Comparison of ENCODE assay signal across 9 mouse cellular contexts in the genomic region with DNA sequence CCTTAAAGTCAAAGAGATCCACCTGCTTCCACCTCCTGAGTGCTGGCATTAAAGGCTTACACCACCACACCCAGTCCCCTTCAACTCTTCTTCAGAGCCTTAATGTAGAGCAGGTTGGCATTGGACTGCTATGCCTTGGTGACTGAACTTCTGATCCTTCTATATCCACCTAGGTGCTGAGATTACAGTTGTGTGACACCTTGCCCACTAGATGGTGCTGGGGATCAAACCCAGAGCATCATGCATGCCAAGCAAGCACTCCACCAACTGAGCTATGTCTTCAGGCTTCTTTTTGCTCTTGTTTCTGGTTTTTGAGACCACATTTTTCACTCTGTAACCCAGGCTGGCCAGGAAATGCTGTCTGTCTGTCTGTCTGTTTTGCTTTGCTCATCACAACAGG. TPM values are rescaled to one million over a fixed set of nuclear protein-coding genes. Genes with fewer than 3 reads are reported as not detected.
DNase-seq lines count a peak whose midpoint lies in the region; ATAC-seq and TF ChIP-seq lines count a peak whose summit lies in the region.
"Had no signal": no experiment of that assay in that cellular context is flagged by ENCODE, and none has a peak within 500 bp of the region (broad histone marks: within the 10 kb centered on the region; RNA-seq: fewer than 3 reads in every experiment).

No protein-coding gene starts in this region.

- no peak overlapping the region for H3K27ac ChIP-seq in forebrain, embryonic 14.5 days (ENCODE audit: low read depth, low read length)
- no peak overlapping the region for H3K27ac ChIP-seq in forebrain, embryonic 12.5 days
- H3K27ac ChIP-seq in liver, embryonic 14.5 days: no peak overlapping the region
- no peak overlapping the region for H3K27ac ChIP-seq in midbrain, embryonic 11.5 days (ENCODE audit: low read depth, low read length)

- H3K9ac ChIP-seq in forebrain, embryonic 14.5 days (ENCODE audit: low read length): no peak overlapping the region
- H3K9ac ChIP-seq in forebrain, embryonic 12.5 days: no peak overlapping the region
- no peak overlapping the region for H3K9ac ChIP-seq in liver, embryonic 14.5 days (replicated peaks)
- H3K9ac ChIP-seq in midbrain, embryonic 11.5 days (ENCODE audit: low read length): no peak overlapping the region

- H3K4me1 ChIP-seq in forebrain, embryonic 14.5 days (ENCODE audit: control insufficient read depth, insufficient read depth, low read length): 0 out of 2 replicates have a peak, but pooled peaks cover 12% of the 10 kb centered on the region
- H3K4me1 ChIP-seq in forebrain, embryonic 12.5 days: peaks cover 21% of the 10 kb centered on the region
- H3K4me1 ChIP-seq in liver, embryonic 14.5 days (replicated peaks; ENCODE audit: control insufficient read depth in 2 of 2, insufficient read depth in 2 of 2, low read length in 1 of 2): peaks cover 3 to 9% of the 10 kb centered on the region in 2 experiments; a peak in 3 of 4 replicates
- peaks cover 7% of the 10 kb centered on the region for H3K4me1 ChIP-seq in midbrain, embryonic 11.5 days (ENCODE audit: control insufficient read depth, insufficient read depth, low read length)

- H3K36me3 ChIP-seq in forebrain, embryonic 14.5 days (ENCODE audit: control insufficient read depth, insufficient read depth, low read length): peaks cover 61% of the 10 kb centered on the region
- H3K36me3 ChIP-seq in forebrain, embryonic 12.5 days (replicated peaks): peaks cover 50% of the 10 kb centered on the region
- peaks cover 44% of the 10 kb centered on the region for H3K36me3 ChIP-seq in liver, embryonic 14.5 days (replicated peaks; ENCODE audit: control insufficient read depth, insufficient read depth, low read depth)
- H3K36me3 ChIP-seq in midbrain, embryonic 11.5 days (ENCODE audit: control insufficient read depth, insufficient read depth, low read length): peaks cover 17% of the 10 kb centered on the region

- H3K4me2 ChIP-seq in forebrain, embryonic 14.5 days (ENCODE audit: low read length): no peak overlapping the region
- no peak overlapping the region for H3K4me2 ChIP-seq in forebrain, embryonic 12.5 days
- H3K4me2 ChIP-seq in liver, embryonic 14.5 days (ENCODE audit: low read depth): no peak overlapping the region
- H3K4me2 ChIP-seq in midbrain, embryonic 11.5 days: no peak overlapping the region

- DNase-seq in forebrain, embryonic 14.5 days (ENCODE audit: low spot score): peak; percentile 23
- DNase-seq in liver, embryonic 14.5 days (ENCODE audit: low read depth in 3 of 3, low spot score in 3 of 3): peak in 1 of 3 experiments; percentile 29
- DNase-seq in liver: no peak
- DNase-seq in cerebellum, postnatal 25 days: peak; percentile 18 to 34
- DNase-seq in urinary bladder, postnatal 4 days (ENCODE audit: low spot score in 2 of 2): no peak
- DNase-seq in midbrain, embryonic 11.5 days (ENCODE audit: low spot score, missing footprints): no peak

- ATAC-seq in forebrain, embryonic 14.5 days: no peak
- ATAC-seq in forebrain, embryonic 12.5 days (ENCODE audit: low FRiP score): no peak
- no peak for ATAC-seq in liver, embryonic 14.5 days (ENCODE audit: insufficient read depth)
- ATAC-seq in megakaryocyte, adult 5-6 weeks (ENCODE audit: poor library complexity, severe bottlenecking): peak; percentile 23; the same call in 1 of the 2 replicates
- no peak for ATAC-seq in midbrain, embryonic 11.5 days (ENCODE audit: low FRiP score)

- H3K27me3 ChIP-seq in forebrain, embryonic 14.5 days (replicated peaks; ENCODE audit: control insufficient read depth, insufficient read depth, low read length): no peaks in the 10 kb centered on the region
- no peaks in the 10 kb centered on the region for H3K27me3 ChIP-seq in forebrain, embryonic 12.5 days
- no peaks in the 10 kb centered on the region for H3K27me3 ChIP-seq in liver, embryonic 14.5 days (ENCODE audit: control insufficient read depth, insufficient read depth, low read length)
- no peaks in the 10 kb centered on the region for H3K27me3 ChIP-seq in midbrain, embryonic 11.5 days (ENCODE audit: control insufficient read depth, insufficient read depth, low read length)

- no peak for TF ChIP-seq EP300 in liver, embryonic 14.5 days (IDR thresholded peaks at IDR 0.05; ENCODE audit: low read depth)

- peak; percentile 70 for TF ChIP-seq CTCF in liver, embryonic 14.5 days (IDR thresholded peaks at IDR 0.05; ENCODE audit: low read depth)

- no peak overlapping the region for H3K4me3 ChIP-seq in forebrain, embryonic 14.5 days (ENCODE audit: low read depth, low read length)
- no peak overlapping the region for H3K4me3 ChIP-seq in forebrain, embryonic 12.5 days (replicated peaks)
- no peak overlapping the region for H3K4me3 ChIP-seq in liver, embryonic 14.5 days (ENCODE audit: insufficient read depth in 1 of 2, low read depth in 2 of 2, low read length in 2 of 2)
- no peak overlapping the region for H3K4me3 ChIP-seq in midbrain, embryonic 11.5 days (ENCODE audit: low read depth, low read length)
- H3K4me3 ChIP-seq: myocyte had no signal

- no peaks in the 10 kb centered on the region for H3K9me3 ChIP-seq in forebrain, embryonic 14.5 days (replicated peaks; ENCODE audit: control insufficient read depth, low read length)
- no peaks in the 10 kb centered on the region for H3K9me3 ChIP-seq in forebrain, embryonic 12.5 days
- H3K9me3 ChIP-seq in liver, embryonic 14.5 days (ENCODE audit: control insufficient read depth, low read length): no peaks in the 10 kb centered on the region
- H3K9me3 ChIP-seq in midbrain, embryonic 11.5 days (ENCODE audit: control insufficient read depth, low read length): no peaks in the 10 kb centered on the region

RNA-seq across cellular contexts. Expression of gene Zfp655, which starts 3.1 kb away (rescaled TPM):
- polyA plus RNA-seq in forebrain, embryonic 14.5 days (2014; fragmentation: Nextera tagmentation; extraction: Ambion mirVana): 42.8 and 45.7 TPM in 2 replicates
- polyA plus RNA-seq in forebrain, embryonic 12.5 days (2016; fragmentation: Nextera tagmentation; extraction: Ambion mirVana): 37.4 and 38.0 TPM in 2 replicates
- polyA plus RNA-seq in liver, embryonic 14.5 days (2012; rRNA removed): 6.6 and 8.3 TPM in 2 replicates
- polyA plus RNA-seq in liver, embryonic 14.5 days (2014; fragmentation: Nextera tagmentation; extraction: Ambion mirVana): 18.7 and 21.0 TPM in 2 replicates
- 31.1 and 36.1 TPM in 2 replicates for total RNA-seq in megakaryocyte, adult 5-6 weeks (2015)
- total RNA-seq in megakaryocyte, adult 5-6 weeks (2017): 23.4 and 27.2 TPM in 2 replicates
- polyA plus RNA-seq in midbrain, embryonic 11.5 days (2014; fragmentation: Nextera tagmentation; extraction: Ambion mirVana): 43.2 and 48.9 TPM in 2 replicates

RNA-seq across cellular contexts. Expression of gene Zkscan5, which starts 30.3 kb away (rescaled TPM):
- 17.7 and 17.8 TPM in 2 replicates for polyA plus RNA-seq in forebrain, embryonic 14.5 days (2014; fragmentation: Nextera tagmentation; extraction: Ambion mirVana)
- 19.6 and 21.4 TPM in 2 replicates for polyA plus RNA-seq in forebrain, embryonic 12.5 days (2016; fragmentation: Nextera tagmentation; extraction: Ambion mirVana)
- 1.8 and 2.1 TPM in 2 replicates for polyA plus RNA-seq in liver, embryonic 14.5 days (2012; rRNA removed)
- polyA plus RNA-seq in liver, embryonic 14.5 days (2014; fragmentation: Nextera tagmentation; extraction: Ambion mirVana): 2.9 and 3.2 TPM in 2 replicates
- total RNA-seq in megakaryocyte, adult 5-6 weeks (2015): 2.6 and 2.7 TPM in 2 replicates
- total RNA-seq in megakaryocyte, adult 5-6 weeks (2017): 4.6 and 5.4 TPM in 2 replicates
- 20.4 and 20.6 TPM in 2 replicates for polyA plus RNA-seq in midbrain, embryonic 11.5 days (2014; fragmentation: Nextera tagmentation; extraction: Ambion mirVana)

RNA-seq across cellular contexts. Expression of gene Zkscan14, which starts 33.0 kb away (rescaled TPM):
- 14.9 and 16.4 TPM in 2 replicates for polyA plus RNA-seq in forebrain, embryonic 14.5 days (2014; fragmentation: Nextera tagmentation; extraction: Ambion mirVana)
- 8.0 and 9.0 TPM in 2 replicates for polyA plus RNA-seq in forebrain, embryonic 12.5 days (2016; fragmentation: Nextera tagmentation; extraction: Ambion mirVana)
- polyA plus RNA-seq in liver, embryonic 14.5 days (2012; rRNA removed): 1.7 and 2.2 TPM in 2 replicates
- 4.3 and 5.4 TPM in 2 replicates for polyA plus RNA-seq in liver, embryonic 14.5 days (2014; fragmentation: Nextera tagmentation; extraction: Ambion mirVana)
- 6.2 and 6.4 TPM in 2 replicates for total RNA-seq in megakaryocyte, adult 5-6 weeks (2015)
- 30.8 and 31.7 TPM in 2 replicates for total RNA-seq in megakaryocyte, adult 5-6 weeks (2017)
- 8.8 and 9.6 TPM in 2 replicates for polyA plus RNA-seq in midbrain, embryonic 11.5 days (2014; fragmentation: Nextera tagmentation; extraction: Ambion mirVana)

RNA-seq across cellular contexts. Expression of gene Atp5j2, which starts 42.8 kb away (rescaled TPM):
- 513 and 604 TPM in 2 replicates for polyA plus RNA-seq in forebrain, embryonic 14.5 days (2014; fragmentation: Nextera tagmentation; extraction: Ambion mirVana)
- polyA plus RNA-seq in forebrain, embryonic 12.5 days (2016; fragmentation: Nextera tagmentation; extraction: Ambion mirVana): 523 and 541 TPM in 2 replicates
- 111 and 190 TPM in 2 replicates for polyA plus RNA-seq in liver, embryonic 14.5 days (2012; rRNA removed)
- polyA plus RNA-seq in liver, embryonic 14.5 days (2014; fragmentation: Nextera tagmentation; extraction: Ambion mirVana): 454 and 472 TPM in 2 replicates
- 310 and 322 TPM in 2 replicates for total RNA-seq in megakaryocyte, adult 5-6 weeks (2015)
- total RNA-seq in megakaryocyte, adult 5-6 weeks (2017): 103 and 107 TPM in 2 replicates
- 487 and 540 TPM in 2 replicates for polyA plus RNA-seq in midbrain, embryonic 11.5 days (2014; fragmentation: Nextera tagmentation; extraction: Ambion mirVana)

RNA-seq across cellular contexts. Expression of gene Zscan25, which starts 45.7 kb away (rescaled TPM):
- 0.98 and 1.6 TPM in 2 replicates for polyA plus RNA-seq in forebrain, embryonic 14.5 days (2014; fragmentation: Nextera tagmentation; extraction: Ambion mirVana)
- 0.66 and 0.73 TPM in 2 replicates for polyA plus RNA-seq in forebrain, embryonic 12.5 days (2016; fragmentation: Nextera tagmentation; extraction: Ambion mirVana)
- 3.2 and 4.4 TPM in 2 replicates for polyA plus RNA-seq in liver, embryonic 14.5 days (2012; rRNA removed)
- 0.21 and 0.39 TPM in 2 replicates for polyA plus RNA-seq in liver, embryonic 14.5 days (2014; fragmentation: Nextera tagmentation; extraction: Ambion mirVana)
- 5.4 and 6.4 TPM in 2 replicates for total RNA-seq in megakaryocyte, adult 5-6 weeks (2015)
- total RNA-seq in megakaryocyte, adult 5-6 weeks (2017): 3.2 and 3.5 TPM in 2 replicates
- 0.61 and 1.0 TPM in 2 replicates for polyA plus RNA-seq in midbrain, embryonic 11.5 days (2014; fragmentation: Nextera tagmentation; extraction: Ambion mirVana)

Comparison
In these comparisons a context has a peak if more than half of its experiments do, and no peak if none do; other contexts are left out.
1. DNase-seq: peak in forebrain, embryonic 14.5 days (single experiment) and cerebellum, postnatal 25 days (2 of 2); none in liver (single experiment), urinary bladder, postnatal 4 days (0 of 2) and midbrain, embryonic 11.5 days (single experiment).